Mouse (Mus musculus) CH12.LX (cell line): ENCODE results near the gene Olfr56.

Experiments used
- CTCF ChIP-seq, 2 experiments: IDR thresholded peaks in 1 of 2; conservative IDR thresholded peaks in 1 of 2; 2 replicates each; pipeline ENCODE4 v1.5.1; 2011 to 2012; ENCODE audit warnings: low read depth in 2 of 2, low read length in 2 of 2, improper control_type of control experiment in 1 of 2, inconsistent platforms in 1 of 2, mild to moderate bottlenecking in 1 of 2, moderate library complexity in 1 of 2
- E2F4 ChIP-seq: IDR thresholded peaks from 2 replicates; pipeline ENCODE4 v1.6.1; 2011; ENCODE audit warnings: low read depth, low read length, improper control_type of control experiment; ENCODE audit not compliant: insufficient replicate concordance
- GABPA ChIP-seq: IDR thresholded peaks from 2 replicates; pipeline ENCODE4 v1.6.1; 2012; ENCODE audit warnings: low read depth, low read length, improper control_type of control experiment, inconsistent platforms; ENCODE audit not compliant: insufficient replicate concordance
- JUN ChIP-seq: IDR thresholded peaks from 2 replicates; pipeline ENCODE4 v1.6.1; 2011; ENCODE audit warnings: low read depth, mild to moderate bottlenecking, low read length, improper control_type of control experiment, moderate library complexity; ENCODE audit not compliant: insufficient read depth
- POLR2A ChIP-seq: IDR thresholded peaks from 2 replicates; pipeline ENCODE4 v1.6.1; 2011; ENCODE audit warnings: low read depth, mild to moderate bottlenecking, improper control_type of control experiment, low read length
- RCOR1 ChIP-seq: conservative IDR thresholded peaks from 2 replicates; pipeline ENCODE4 v1.6.1; 2012; ENCODE audit warnings: low read depth, mild to moderate bottlenecking, inconsistent platforms, low read length, improper control_type of control experiment
- SIN3A ChIP-seq: IDR thresholded peaks from 2 replicates; pipeline ENCODE4 v1.6.1; 2012; ENCODE audit warnings: low read length, improper control_type of control experiment, inconsistent platforms
- USF1 ChIP-seq: IDR thresholded peaks from 2 replicates; pipeline ENCODE4 v1.6.1; 2014; ENCODE audit warnings: low read depth, mild to moderate bottlenecking, inconsistent platforms, low read length, improper control_type of control experiment

DNA sequence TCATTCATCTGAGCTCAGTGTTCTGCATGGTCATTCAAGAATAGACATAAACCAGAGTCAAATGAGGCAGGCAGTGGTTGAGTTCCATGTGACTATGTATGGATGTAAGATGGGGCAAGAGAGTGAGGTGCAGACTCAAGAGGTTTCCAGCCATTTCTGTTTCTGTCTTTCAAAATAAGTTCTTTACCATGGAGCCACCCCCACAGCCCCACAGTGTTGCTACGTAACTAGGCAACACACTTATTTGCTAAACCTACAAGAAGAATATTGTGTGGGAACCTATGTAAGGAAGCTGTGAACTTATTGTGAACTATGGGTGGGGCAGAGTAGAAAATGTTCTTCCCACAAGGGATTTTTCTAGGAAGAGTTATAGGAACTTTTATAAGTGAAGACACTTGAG, 104.5 kb downstream of the Olfr56 start:
- no peak for TF ChIP-seq GABPA
- no peak for TF ChIP-seq POLR2A
- TF ChIP-seq JUN: no peak
- no peak for TF ChIP-seq SIN3A
- TF ChIP-seq E2F4: no peak
- no peak for TF ChIP-seq RCOR1
- no peak for TF ChIP-seq USF1
- no peak for TF ChIP-seq CTCF (conservative IDR thresholded peaks at IDR 0.05 in 1 of 2, IDR thresholded peaks at IDR 0.05 in 1 of 2; ENCODE audit: low read depth in 2 of 2, low read length in 2 of 2)
